Mouse (Mus musculus) layer of hippocampus, postnatal 36 days (tissue): ENCODE data around the gene Kpna7. TPM values are rescaled to one million over a fixed set of nuclear protein-coding genes. Genes with fewer than 3 reads are reported as not detected.

Source experiments
- DNase-seq, 2 experiments: peaks; one replicate each; pipeline ENCODE4 v3.0.0; 2022
- total RNA-seq, 2 experiments: library from RNA; stranded (reverse); gene quantifications; 2 replicates each; pipeline ENCODE4 v1.2.3; 2021

The Kpna7 gene
- total RNA-seq, 2 experiments from 2014 or later, result not detected

DNA sequence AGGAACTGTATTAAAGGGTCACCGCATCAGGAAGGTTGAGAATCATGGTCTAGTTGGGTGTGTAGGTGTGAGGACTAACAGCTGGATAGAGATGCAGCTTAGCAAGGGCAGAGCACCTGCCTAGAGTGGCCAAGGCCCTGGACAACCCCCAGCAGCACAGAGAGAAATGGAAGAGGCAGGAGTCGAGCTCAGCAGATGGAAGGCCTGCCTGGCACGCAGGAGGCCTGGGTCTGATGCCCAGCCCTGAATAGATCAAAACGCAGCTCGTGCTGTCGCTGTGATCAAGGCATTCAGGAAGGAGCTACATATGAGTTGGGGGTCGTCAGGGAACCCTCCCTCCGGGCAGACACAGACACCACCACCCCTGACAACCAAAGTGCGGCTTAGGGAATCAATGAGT is 125.6 kb downstream of the Kpna7 start:
- DNase-seq, result no peak

DNA sequence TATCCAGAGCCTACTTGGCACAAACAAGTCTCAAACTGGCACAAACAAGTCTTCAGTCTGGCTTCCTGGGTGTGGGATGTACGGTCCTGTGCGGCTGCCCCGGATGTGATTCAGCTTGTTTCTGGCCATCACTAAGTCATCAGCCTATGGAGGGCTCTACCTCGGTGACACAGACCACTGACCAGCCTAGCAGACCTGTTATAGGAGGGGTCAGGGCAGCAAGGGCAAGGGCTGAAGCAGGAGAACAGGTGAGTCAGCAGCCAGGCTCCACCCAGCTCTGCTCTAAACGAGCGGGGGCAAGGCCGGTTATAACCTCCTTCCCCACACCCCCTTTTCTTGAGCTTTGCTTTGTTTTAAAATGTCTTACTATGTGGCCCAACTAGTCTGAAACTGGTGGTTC is 129.4 kb downstream of the Kpna7 start:
- no peak for DNase-seq

DNA sequence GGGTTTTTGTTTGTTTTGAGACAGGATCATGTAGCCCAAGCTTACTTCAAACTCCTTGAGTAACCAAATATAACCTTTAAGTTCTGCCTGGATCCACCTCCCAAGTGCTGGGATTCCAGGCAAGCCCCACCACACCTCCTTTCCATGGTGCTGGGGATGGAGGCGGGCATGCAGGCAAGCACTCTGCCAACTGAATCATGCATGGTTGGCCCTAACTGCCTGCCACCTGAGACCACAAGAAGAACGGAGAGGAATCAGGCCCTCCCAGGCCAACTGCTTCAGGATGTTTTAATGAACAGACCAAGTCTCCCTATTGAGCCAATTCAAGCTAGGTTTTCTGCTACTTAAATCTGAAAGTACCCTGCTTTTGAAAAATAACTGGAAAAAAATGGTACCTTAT is 131.2 kb downstream of the Kpna7 start:
- no peak for DNase-seq

DNA sequence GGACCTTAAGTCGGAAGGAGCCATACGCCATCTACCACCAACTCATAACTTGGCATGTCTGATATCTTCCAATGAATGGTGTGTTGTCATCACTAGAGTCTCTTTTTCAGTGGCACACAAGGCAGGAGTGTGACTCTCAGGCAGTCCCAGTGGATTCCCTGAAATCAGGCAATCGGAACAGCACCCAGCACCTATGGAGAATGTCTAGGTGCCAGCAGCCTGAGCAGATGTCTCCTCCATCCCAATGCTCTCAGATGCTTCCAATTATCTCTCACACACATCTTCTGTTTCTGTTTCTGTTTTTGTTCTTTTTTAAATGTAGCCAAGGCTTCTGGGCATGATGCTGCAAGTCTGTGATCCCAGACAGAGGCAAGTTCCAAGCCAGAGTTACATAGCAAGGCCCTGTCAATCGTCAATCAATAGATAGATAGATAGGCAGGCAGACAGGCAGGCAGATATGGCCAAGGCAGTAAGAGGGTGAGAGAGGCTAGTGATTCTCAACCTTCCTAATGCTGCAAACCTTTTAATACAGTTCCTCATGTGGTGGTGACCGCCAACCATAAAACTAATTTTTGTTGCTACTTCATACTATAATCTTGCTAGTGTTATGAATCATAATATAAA is 133.3 kb downstream of the Kpna7 start:
- no peak for DNase-seq

DNA sequence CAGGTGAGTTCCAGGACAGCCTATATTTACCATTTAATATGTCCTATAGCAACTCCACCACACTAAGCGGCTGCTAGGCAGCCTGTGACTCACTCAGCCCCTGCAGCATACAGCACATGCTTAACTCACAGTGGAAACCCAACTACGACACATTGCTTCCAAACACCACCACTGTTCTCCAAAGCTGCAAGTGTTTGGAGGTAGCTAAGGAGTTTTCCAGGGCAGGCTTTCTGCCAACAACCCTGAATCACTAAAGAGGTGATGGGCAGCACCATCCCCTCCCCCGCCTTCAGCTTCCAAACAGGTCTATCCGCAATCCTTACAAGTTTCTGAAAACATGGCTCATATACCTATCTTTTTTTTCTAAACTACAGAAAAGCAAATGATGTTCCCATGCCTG is 134.0 kb downstream of the Kpna7 start:
- no peak for DNase-seq

DNA sequence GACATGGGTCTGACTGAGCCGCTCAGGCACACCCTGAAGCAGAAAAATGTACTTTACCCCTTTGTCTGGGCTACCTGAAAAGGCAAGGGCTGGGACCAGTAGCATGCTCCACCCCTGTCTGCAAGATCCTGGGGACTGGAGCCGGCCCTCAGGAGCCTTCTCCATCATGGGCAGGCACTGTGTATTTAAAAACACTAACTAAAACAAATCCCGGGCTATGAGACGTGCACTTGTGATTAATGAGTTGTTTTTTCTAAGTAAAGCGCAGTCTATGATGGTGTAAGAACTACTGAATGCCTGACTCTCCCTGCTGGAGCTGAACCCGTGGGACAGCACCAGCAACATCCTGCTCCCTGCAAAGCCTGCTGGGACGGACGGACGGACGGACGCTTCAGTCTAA is 135.4 kb downstream of the Kpna7 start:
- no peak for DNase-seq

DNA sequence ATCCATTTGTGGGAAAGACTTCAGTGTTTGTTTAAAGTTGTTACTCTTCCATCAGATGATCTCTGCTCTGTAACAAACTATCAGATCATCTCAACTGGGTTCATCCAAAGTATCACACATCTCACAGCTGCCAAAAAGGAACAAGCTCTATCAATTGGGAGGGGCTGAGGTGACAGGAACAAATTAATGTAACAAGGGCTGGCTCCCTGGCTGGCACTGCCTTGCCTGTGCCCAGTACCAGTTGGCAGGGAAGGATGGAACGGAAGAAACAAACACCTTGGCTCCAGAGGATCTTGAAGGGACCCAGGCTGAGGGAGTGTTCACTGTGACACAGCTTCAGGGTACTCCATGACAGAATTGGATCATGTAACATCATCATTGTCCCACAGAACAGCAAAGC is 135.8 kb downstream of the Kpna7 start:
- no peak for DNase-seq

DNA sequence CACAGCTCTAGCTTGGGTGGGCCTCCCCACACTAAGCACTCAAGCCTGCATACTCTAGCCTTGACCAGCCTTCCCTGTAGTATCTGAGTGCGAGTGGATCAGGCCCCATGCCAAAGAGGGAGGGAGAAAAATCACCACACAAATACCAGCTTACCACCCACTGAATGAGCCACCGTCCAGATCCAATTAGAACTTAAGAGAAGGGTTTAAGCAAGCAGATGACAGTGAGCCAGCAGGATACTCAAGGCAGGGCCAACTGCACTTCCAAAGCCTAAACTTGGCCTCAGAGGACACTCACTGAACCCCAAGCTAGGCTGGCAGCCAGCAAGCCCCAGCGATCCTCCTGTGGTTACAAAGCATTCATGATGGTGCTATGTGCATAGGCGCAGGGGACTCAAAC is 137.8 kb downstream of the Kpna7 start:
- no peak for DNase-seq

DNA sequence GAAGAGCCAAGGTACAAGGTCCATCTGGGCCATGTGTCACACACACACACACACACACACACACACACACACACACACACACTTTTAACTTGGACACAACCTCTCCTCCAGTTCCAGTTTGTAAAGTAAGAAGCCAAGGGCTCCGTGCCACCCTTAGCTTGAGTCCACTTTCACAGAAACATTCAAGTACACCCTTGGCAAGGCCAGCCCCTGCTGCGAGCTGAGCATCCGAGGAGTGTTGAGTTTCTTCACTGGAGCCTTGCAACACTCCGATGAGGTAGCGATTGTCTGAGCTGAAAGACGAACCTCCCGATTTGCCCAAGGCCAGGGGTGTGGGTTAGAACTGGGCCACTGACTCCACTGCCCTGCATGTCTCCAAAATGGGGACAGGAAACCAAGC is 138.9 kb downstream of the Kpna7 start:
- no peak for DNase-seq

DNA sequence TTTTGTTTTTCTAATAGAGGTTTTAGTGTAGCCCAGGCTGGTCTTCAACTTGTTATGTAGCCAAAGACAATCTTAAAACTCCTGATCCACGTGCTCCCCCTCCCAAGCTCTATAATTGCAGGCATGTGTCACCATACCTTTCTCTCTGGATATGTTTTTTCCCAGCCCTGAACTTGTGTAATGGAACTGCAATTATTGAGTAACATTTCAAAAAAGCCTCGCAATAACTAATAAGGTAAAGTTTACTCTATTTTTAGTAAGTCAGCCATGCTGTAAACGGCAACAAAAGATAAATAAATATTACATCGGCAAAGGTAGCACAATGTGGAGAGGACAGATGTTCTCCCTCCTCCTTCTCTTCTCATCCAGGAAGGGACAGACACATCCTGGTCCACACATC is 139.5 kb downstream of the Kpna7 start:
- no peak for DNase-seq

DNA sequence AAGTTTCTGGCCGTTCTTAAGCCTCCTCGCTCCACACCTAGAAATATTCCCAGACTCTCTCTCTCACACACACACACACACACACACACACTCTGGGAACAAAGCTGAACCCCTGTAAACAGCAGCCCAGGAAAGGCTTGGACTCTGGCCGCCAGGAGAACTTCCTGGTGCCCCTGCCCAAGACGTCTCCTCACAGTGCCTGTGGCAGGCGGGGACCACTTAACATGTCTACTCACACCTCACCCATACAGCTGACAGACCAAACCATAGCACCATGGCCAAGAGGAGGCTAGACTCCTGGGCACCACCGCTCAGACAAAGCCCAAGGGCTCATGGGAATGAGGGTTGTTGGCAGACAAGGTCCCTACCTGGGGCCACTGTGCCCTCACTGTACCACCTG is 140.5 kb downstream of the Kpna7 start:
- no peak for DNase-seq

DNA sequence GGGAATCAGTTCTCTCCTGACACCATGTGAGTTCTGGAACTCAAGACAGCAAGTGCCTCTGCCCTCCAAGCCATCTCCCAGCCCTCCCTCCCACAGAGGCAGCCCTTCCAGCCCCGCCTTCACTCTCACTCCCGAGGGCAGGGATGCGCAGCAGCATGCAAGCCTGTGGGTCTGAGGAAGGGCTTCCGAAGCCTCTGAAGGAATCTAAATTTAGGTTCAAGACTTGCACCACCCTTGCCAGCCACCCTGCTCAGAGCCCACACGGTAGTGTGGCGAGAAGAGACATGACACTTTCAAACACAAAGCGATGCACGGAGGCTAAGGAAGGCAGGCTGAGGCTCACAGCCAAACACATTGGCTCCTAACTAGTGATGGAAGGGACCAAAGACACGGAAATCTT is 141.4 kb downstream of the Kpna7 start:
- DNase-seq, result no peak

DNA sequence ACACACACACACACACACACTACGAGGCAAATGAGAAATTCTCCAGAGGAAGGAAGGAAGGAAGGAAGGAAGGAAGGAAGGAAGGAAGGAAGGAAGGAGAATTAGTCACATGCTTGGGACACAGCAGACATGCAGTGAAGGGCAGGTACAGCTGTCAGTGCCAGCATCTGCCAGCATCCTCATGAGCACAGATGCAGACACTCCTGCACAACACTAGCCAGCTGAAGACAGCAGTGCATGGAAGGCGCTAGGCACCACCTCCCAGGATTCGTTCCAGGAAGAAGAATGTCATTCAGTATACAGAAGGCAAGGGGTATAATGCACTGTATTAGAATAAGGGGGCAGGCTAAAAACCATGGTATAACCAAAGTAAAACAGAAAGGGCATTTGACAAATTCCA is 142.9 kb downstream of the Kpna7 start:
- no peak for DNase-seq

DNA sequence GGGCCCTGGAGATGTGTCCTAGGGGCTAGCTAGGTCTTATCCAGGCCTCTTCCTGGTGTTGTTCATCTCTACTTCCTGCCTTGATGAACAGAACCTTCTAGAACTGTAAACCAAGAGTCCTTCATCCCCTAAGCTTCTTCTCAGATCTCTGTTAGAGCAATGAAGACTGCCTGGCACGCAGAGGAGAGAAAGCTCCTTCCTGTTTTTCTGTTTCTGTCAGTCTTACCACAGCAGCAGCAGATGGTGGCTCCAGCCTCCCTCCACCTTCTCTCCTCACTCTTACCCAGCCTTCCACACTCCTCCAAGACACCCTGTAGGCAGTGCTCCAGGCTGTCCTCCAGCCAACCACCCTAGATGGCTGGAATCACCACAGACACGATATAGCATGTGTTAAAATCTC is 146.5 kb downstream of the Kpna7 start:
- no peak for DNase-seq

Other genes starting within 250 kb of the Kpna7 start
- gene Smurf1, start 118.2 kb downstream of the Kpna7 start, total RNA-seq, result 10 to 100 TPM; 28.7 to 29.9 TPM
- not detected for gene Gm4871, start 51.3 kb downstream of the Kpna7 start, total RNA-seq
- gene 1700018F24Rik, start 41.0 kb downstream of the Kpna7 start, total RNA-seq, result not detected
- gene Arpc1a, start 200 bp downstream of the Kpna7 start, total RNA-seq, result 100 to 1,000 TPM; 248 to 263 TPM
- gene Arpc1b, start 30.2 kb upstream of the Kpna7 start, total RNA-seq, result 10 to 100 TPM; 23.4 to 26.9 TPM
- 10 to 100 TPM; 88.8 to 94.5 TPM for gene Pdap1, start 56.2 kb upstream of the Kpna7 start, total RNA-seq
- 10 to 100 TPM; 74.3 to 76.2 TPM for gene Bud31, start 56.3 kb upstream of the Kpna7 start, total RNA-seq
- gene Ptcd1, start 83.1 kb upstream of the Kpna7 start, total RNA-seq, result 10 to 100 TPM; 23.6 to 24.7 TPM
- gene Cpsf4, start 83.2 kb upstream of the Kpna7 start, total RNA-seq, result 10 to 100 TPM; 23.0 to 23.4 TPM
- 100 to 1,000 TPM; 262 to 270 TPM for gene Atp5j2, start 108.0 kb upstream of the Kpna7 start, total RNA-seq
- 10 to 100 TPM; 11.0 to 11.5 TPM for gene Zkscan14, start 117.8 kb upstream of the Kpna7 start, total RNA-seq
- 10 to 100 TPM; 10.8 to 11.4 TPM for gene Zkscan5, start 120.5 kb upstream of the Kpna7 start, total RNA-seq
- gene Zfp655, start 147.7 kb upstream of the Kpna7 start, total RNA-seq, result 10 to 100 TPM; 24.4 to 27.4 TPM
- gene Zscan25, start 196.5 kb upstream of the Kpna7 start, total RNA-seq, result 10 to 100 TPM; 17.2 to 19.5 TPM